Comparison of ENCODE assay signal across 14 mouse cellular contexts in the genomic region with DNA sequence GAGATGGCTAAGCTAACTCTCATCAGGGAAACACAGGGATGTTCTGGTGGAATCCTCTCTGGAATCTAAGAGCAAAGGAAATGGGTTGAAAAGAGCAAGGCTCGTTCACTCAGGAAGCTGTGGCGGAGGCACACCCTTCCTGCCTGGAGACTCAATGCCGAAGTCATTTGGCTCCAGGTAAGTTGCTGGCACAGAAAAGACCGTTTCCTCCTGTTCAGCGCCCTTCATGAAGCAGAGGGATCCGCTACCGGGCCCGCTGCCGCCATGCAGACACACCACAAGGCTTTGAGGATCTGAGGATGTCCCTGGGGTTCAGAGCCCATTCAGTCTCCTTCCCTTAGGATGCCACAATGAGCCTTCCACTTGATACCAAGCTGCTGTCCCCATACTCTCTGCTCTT. TPM values are rescaled to one million over a fixed set of nuclear protein-coding genes. Genes with fewer than 3 reads are reported as not detected.
A peak's percentile ranks its signal among the peaks of the same experiment; 100 is the strongest.
DNase-seq lines count a peak whose midpoint lies in the region; ATAC-seq and TF ChIP-seq lines count a peak whose summit lies in the region.
"Had no signal": no experiment of that assay in that cellular context is flagged by ENCODE, and none has a peak within 500 bp of the region (broad histone marks: within the 10 kb centered on the region; RNA-seq: fewer than 3 reads in every experiment).

No protein-coding gene starts in this region.

- H3K9ac ChIP-seq in heart, adult 2 months (ENCODE audit: low read depth, low read length) = no peak overlapping the region
- no peak overlapping the region for H3K9ac ChIP-seq in hindbrain, embryonic 11.5 days (ENCODE audit: low read depth, low read length)
- H3K9ac ChIP-seq: hindbrain, embryonic 12.5 days; liver, embryonic 12.5 days; midbrain, embryonic 12.5 days had no signal

- peaks cover 5% of the 10 kb centered on the region for H3K4me1 ChIP-seq in heart, adult 2 months (ENCODE audit: control insufficient read depth, insufficient read depth, low read length)
- H3K4me1 ChIP-seq in heart, embryonic 10.5 days = 0 out of 2 replicates have a peak, but pooled peaks cover 3% of the 10 kb centered on the region
- 0 out of 2 replicates have a peak, but pooled peaks cover 3% of the 10 kb centered on the region for H3K4me1 ChIP-seq in kidney, adult 2 months (ENCODE audit: control insufficient read depth, insufficient read depth, low read length)
- no peaks in the 10 kb centered on the region for H3K4me1 ChIP-seq in hindbrain, embryonic 11.5 days (replicated peaks; ENCODE audit: control insufficient read depth, insufficient read depth, low read length)
- H3K4me1 ChIP-seq: hindbrain, embryonic 12.5 days; midbrain, embryonic 12.5 days had no signal

- H3K27ac ChIP-seq in heart, adult 2 months = peak overlapping the region; percentile 32
- H3K27ac ChIP-seq in heart, embryonic 10.5 days = no peak overlapping the region
- peak overlapping the region; percentile 69; the same call in 1 of the 2 replicates for H3K27ac ChIP-seq in kidney, adult 2 months (ENCODE audit: insufficient read depth, low read depth, low read length)
- no peak overlapping the region for H3K27ac ChIP-seq in hindbrain, embryonic 11.5 days (ENCODE audit: low read depth, low read length)
- H3K27ac ChIP-seq: hindbrain, embryonic 12.5 days; liver, embryonic 12.5 days; midbrain, embryonic 12.5 days had no signal

- TF ChIP-seq POLR2A in heart, adult 2 months (IDR thresholded peaks at IDR 0.05; ENCODE audit: insufficient read depth, low read depth, low read length) = no peak
- no peak for TF ChIP-seq POLR2A in kidney, adult 2 months (IDR thresholded peaks at IDR 0.05; ENCODE audit: low read depth, low read length)

- peak; percentile 38 to 54 for DNase-seq in heart, adult 2 months
- DNase-seq in heart, embryonic 10.5 days (ENCODE audit: low spot score) = no peak
- peak; percentile 77 for DNase-seq in kidney, adult 2 months
- peak; percentile 28 for DNase-seq in lung, postnatal 36 days
- no peak for DNase-seq in spleen, postnatal 4 days (ENCODE audit: low spot score in 2 of 2)
- DNase-seq in hindbrain, embryonic 11.5 days (ENCODE audit: low spot score) = no peak
- DNase-seq: adrenal gland, postnatal 10 days; right cerebral cortex, postnatal 25 days had no signal

- H3K4me3 ChIP-seq in heart, adult 2 months = no peak overlapping the region
- no peak overlapping the region for H3K4me3 ChIP-seq in heart, embryonic 10.5 days
- no peak overlapping the region for H3K4me3 ChIP-seq in kidney, adult 2 months (ENCODE audit: insufficient read depth, low read depth, low read length)
- H3K4me3 ChIP-seq in hindbrain, embryonic 11.5 days (ENCODE audit: low read depth, low read length) = no peak overlapping the region
- H3K4me3 ChIP-seq: erythroblast, embryonic 14.5 days; hindbrain, embryonic 12.5 days; liver, embryonic 12.5 days; midbrain, embryonic 12.5 days had no signal

- no peak overlapping the region for H3K4me2 ChIP-seq in hindbrain, embryonic 11.5 days (replicated peaks; ENCODE audit: low read depth, low read length)
- H3K4me2 ChIP-seq: hindbrain, embryonic 12.5 days; liver, embryonic 12.5 days; midbrain, embryonic 12.5 days had no signal

- no peak for TF ChIP-seq CTCF in heart, adult 2 months (IDR thresholded peaks at IDR 0.05)
- TF ChIP-seq CTCF in kidney, adult 2 months (conservative IDR thresholded peaks at IDR 0.05; ENCODE audit: insufficient read depth, insufficient read length, low read depth, low read length) = no peak

- no peaks in the 10 kb centered on the region for H3K9me3 ChIP-seq in heart, embryonic 10.5 days
- H3K9me3 ChIP-seq in hindbrain, embryonic 11.5 days (ENCODE audit: control insufficient read depth, low read length) = no peaks in the 10 kb centered on the region
- H3K9me3 ChIP-seq: G1E; hindbrain, embryonic 12.5 days; liver, embryonic 12.5 days; midbrain, embryonic 12.5 days had no signal

- intact Hi-C loops in heart, adult 2 months (cut with DNase I) = loop anchor here (2.0 kb wide), 1 partner anchor 44 kb away; the partner anchor contains the start of gene Socs5

- 47% methylated on average over 9 of the region's 9 CpGs for WGBS in heart, adult 2 months
- 82% methylated on average over 9 of the region's 9 CpGs for WGBS in heart, embryonic 10.5 days
- 69% methylated on average over 9 of the region's 9 CpGs for WGBS in kidney, adult 2 months
- WGBS in hindbrain, embryonic 11.5 days = 84% methylated on average over 9 of the region's 9 CpGs

- peak; percentile 59 for ATAC-seq in activated CD4-positive, CD25-positive, alpha-beta regulatory T cell, adult 4 months
- no peak for ATAC-seq in hindbrain, embryonic 11.5 days (ENCODE audit: low FRiP score)
- ATAC-seq: liver, embryonic 12.5 days had no signal

- no peaks in the 10 kb centered on the region for H3K27me3 ChIP-seq in heart, adult 2 months (ENCODE audit: control insufficient read depth, insufficient read depth, low read length)
- H3K27me3 ChIP-seq in heart, embryonic 10.5 days (ENCODE audit: insufficient read depth, poor library complexity, severe bottlenecking) = no peaks in the 10 kb centered on the region
- no peaks in the 10 kb centered on the region for H3K27me3 ChIP-seq in kidney, adult 2 months (replicated peaks; ENCODE audit: control insufficient read depth, insufficient read depth, low read length)
- H3K27me3 ChIP-seq in hindbrain, embryonic 11.5 days (ENCODE audit: control insufficient read depth, insufficient read depth, low read length) = no peaks in the 10 kb centered on the region
- H3K27me3 ChIP-seq: hindbrain, embryonic 12.5 days; liver, embryonic 12.5 days; midbrain, embryonic 12.5 days had no signal

- no peaks in the 10 kb centered on the region for H3K79me2 ChIP-seq in heart, adult 2 months (replicated peaks; ENCODE audit: control insufficient read depth, insufficient read depth, low read length)

- H3K36me3 ChIP-seq in heart, adult 2 months (ENCODE audit: control insufficient read depth, insufficient read depth, low read length) = no peaks in the 10 kb centered on the region
- no peaks in the 10 kb centered on the region for H3K36me3 ChIP-seq in heart, embryonic 10.5 days
- no peaks in the 10 kb centered on the region for H3K36me3 ChIP-seq in kidney, adult 2 months (ENCODE audit: control insufficient read depth, insufficient read depth, low read length)
- H3K36me3 ChIP-seq in hindbrain, embryonic 11.5 days (ENCODE audit: control insufficient read depth, insufficient read depth, low read length) = no peaks in the 10 kb centered on the region
- H3K36me3 ChIP-seq: G1E; hindbrain, embryonic 12.5 days; liver, embryonic 12.5 days; midbrain, embryonic 12.5 days had no signal

- 0 out of 2 replicates have a peak, but pooled peaks have one; percentile 75 for TF ChIP-seq EP300 in heart, adult 2 months (IDR thresholded peaks at IDR 0.05; ENCODE audit: insufficient read depth, low read depth, low read length)

RNA-seq across cellular contexts. Expression of gene Cript, which starts 37.3 kb away (rescaled TPM):
- 10 to 100 TPM; 43.5 to 43.7 TPM for total RNA-seq in heart, adult 2 months (2021)
- polyA plus RNA-seq in heart, adult 2 months (2012; rRNA removed) = 15.3 and 32.2 TPM in 2 replicates
- 113 and 115 TPM in 2 replicates for polyA plus RNA-seq in heart, embryonic 10.5 days (2016; fragmentation: Nextera tagmentation; extraction: Ambion mirVana)
- 100 to 1,000 TPM; 110 to 115 TPM for polyA plus RNA-seq in activated CD4-positive, CD25-positive, alpha-beta regulatory T cell, adult 4 months (2017; shearing (Covaris generic))
- polyA plus RNA-seq in kidney, adult 2 months (2012; rRNA removed) = 15.8 and 30.6 TPM in 2 replicates
- polyA plus RNA-seq in hindbrain, embryonic 11.5 days (2014; fragmentation: Nextera tagmentation; extraction: Ambion mirVana) = 212 and 226 TPM in 2 replicates

RNA-seq across cellular contexts. Expression of gene Pigf, which starts 37.4 kb away (rescaled TPM):
- total RNA-seq in heart, adult 2 months (2021) = 1 to 10 TPM; 3.4 to 5.2 TPM
- 2.4 and 4.0 TPM in 2 replicates for polyA plus RNA-seq in heart, adult 2 months (2012; rRNA removed)
- 25.5 and 32.2 TPM in 2 replicates for polyA plus RNA-seq in heart, embryonic 10.5 days (2016; fragmentation: Nextera tagmentation; extraction: Ambion mirVana)
- 10 to 100 TPM; 19.5 to 25.3 TPM for polyA plus RNA-seq in activated CD4-positive, CD25-positive, alpha-beta regulatory T cell, adult 4 months (2017; shearing (Covaris generic))
- 8.6 and 11.7 TPM in 2 replicates for polyA plus RNA-seq in kidney, adult 2 months (2012; rRNA removed)
- 42.3 and 45.2 TPM in 2 replicates for polyA plus RNA-seq in hindbrain, embryonic 11.5 days (2014; fragmentation: Nextera tagmentation; extraction: Ambion mirVana)

RNA-seq across cellular contexts. Expression of gene Socs5, which starts 44.8 kb away (rescaled TPM):
- total RNA-seq in heart, adult 2 months (2021) = 10 to 100 TPM; 28.1 to 39.1 TPM
- polyA plus RNA-seq in heart, adult 2 months (2012; rRNA removed) = 10.5 and 19.0 TPM in 2 replicates
- polyA plus RNA-seq in heart, embryonic 10.5 days (2016; fragmentation: Nextera tagmentation; extraction: Ambion mirVana) = 9.4 and 11.0 TPM in 2 replicates
- polyA plus RNA-seq in activated CD4-positive, CD25-positive, alpha-beta regulatory T cell, adult 4 months (2017; shearing (Covaris generic)) = 1 to 10 TPM; 5.7 to 7.9 TPM
- 11.5 and 11.7 TPM in 2 replicates for polyA plus RNA-seq in kidney, adult 2 months (2012; rRNA removed)
- polyA plus RNA-seq in hindbrain, embryonic 11.5 days (2014; fragmentation: Nextera tagmentation; extraction: Ambion mirVana) = 15.0 and 16.2 TPM in 2 replicates

Comparison
In these comparisons a context has a peak if more than half of its experiments do, and no peak if none do; other contexts are left out.
1. DNase-seq: peak in heart, adult 2 months (2 of 2), kidney, adult 2 months (single experiment) and lung, postnatal 36 days (single experiment); none in heart, embryonic 10.5 days (single experiment), spleen, postnatal 4 days (0 of 2) and hindbrain, embryonic 11.5 days (single experiment).
2. H3K27ac ChIP-seq: peak in heart, adult 2 months (single experiment) and kidney, adult 2 months (single experiment); none in heart, embryonic 10.5 days (single experiment) and hindbrain, embryonic 11.5 days (single experiment).